Mouse (Mus musculus) lung, adult 2 months (tissue): ENCODE data around the gene Smpd1.

Source experiments
- CTCF ChIP-seq: fragments of 200-500 bp; IDR thresholded peaks from 2 replicates; pipeline ENCODE4 v1.5.1; 2011; ENCODE audit warnings: mild to moderate bottlenecking, low read length, control low read depth; ENCODE audit not compliant: insufficient read depth
- POLR2A ChIP-seq: fragments of 200-500 bp; IDR thresholded peaks from 2 replicates; pipeline ENCODE4 v1.6.1; 2011; ENCODE audit warnings: low read depth, mild to moderate bottlenecking, control low read depth, low read length, borderline replicate concordance; ENCODE audit errors: extremely low read depth

- no peak for TF ChIP-seq CTCF
- no peak for TF ChIP-seq POLR2A
Observed at GRCm38 (mm10) chr7:105534162-105534561, 20.0 kb upstream of the Smpd1 start.
